Mouse (Mus musculus) ES-E14 (cell line): ENCODE measurements around the gene Pigl. TPM values are rescaled to one million over a fixed set of nuclear protein-coding genes. Genes with fewer than 3 reads are reported as not detected.
A peak's percentile ranks its signal among the peaks of the same experiment; 100 is the strongest.

Source experiments
- DNase-seq: peaks from one replicate; pipeline ENCODE4 v3.0.0-alpha.2; 2013; ENCODE audit warnings: low read depth, low spot score
- H3K27ac ChIP-seq: 2 replicates; pipeline ENCODE4 v1.5.1; 2012; ENCODE audit warnings: low read depth, mild to moderate bottlenecking, low read length, moderate library complexity, mixed read lengths; ENCODE audit not compliant: poor library complexity, insufficient read depth, severe bottlenecking
- H3K36me3 ChIP-seq: 2 replicates; pipeline ENCODE4 v1.6.1; 2012; ENCODE audit warnings: mild to moderate bottlenecking, low read length, moderate library complexity, mixed read lengths; ENCODE audit not compliant: control insufficient read depth, poor library complexity, insufficient read depth, severe bottlenecking
- H3K4me1 ChIP-seq, 2 experiments: fragments of 150-350 bp in 1 of 2; sonication (generic) in 1 of 2; 2 replicates each; pipeline ENCODE4 v1.6.1; 2012; ENCODE audit warnings: low read length in 2 of 2, mild to moderate bottlenecking in 1 of 2, mixed read lengths in 1 of 2; ENCODE audit not compliant: control insufficient read depth in 2 of 2, insufficient read depth in 2 of 2, poor library complexity in 1 of 2
- H3K4me3 ChIP-seq, 2 experiments: fragments of 150-350 bp in 1 of 2; sonication (generic) in 1 of 2; 2 replicates each; pipeline ENCODE4 v1.5.1; 2012; ENCODE audit warnings: low read length in 2 of 2, low read depth in 1 of 2, mild to moderate bottlenecking in 1 of 2, mixed read lengths in 1 of 2; ENCODE audit not compliant: insufficient read depth in 1 of 2, poor library complexity in 1 of 2, severe bottlenecking in 1 of 2
- H3K9ac ChIP-seq: 2 replicates; pipeline ENCODE4 v1.6.1; 2012; ENCODE audit warnings: low read depth, mild to moderate bottlenecking, low read length, mixed read lengths; ENCODE audit not compliant: poor library complexity, insufficient read depth, severe bottlenecking
- H3K9me3 ChIP-seq: fragments of 150-350 bp; sonication (generic); 2 replicates; pipeline ENCODE4 v1.6.1; 2012; ENCODE audit warnings: low read depth, mild to moderate bottlenecking, low read length; ENCODE audit not compliant: control insufficient read depth, insufficient read depth
- CHD2 ChIP-seq: IDR thresholded peaks from 2 replicates; pipeline ENCODE4 v1.6.1; 2014; ENCODE audit warnings: mild to moderate bottlenecking, low read depth, low read length, inconsistent platforms
- HCFC1 ChIP-seq: IDR thresholded peaks from 2 replicates; pipeline ENCODE4 v1.6.1; 2012; ENCODE audit warnings: low read length, inconsistent platforms, borderline replicate concordance; ENCODE audit not compliant: insufficient read depth
- MAFK ChIP-seq: IDR thresholded peaks from 2 replicates; pipeline ENCODE4 v1.6.1; 2014; ENCODE audit warnings: mild to moderate bottlenecking, low read depth, low read length, inconsistent platforms; ENCODE audit not compliant: insufficient read depth
- ZC3H11A ChIP-seq: IDR thresholded peaks from 2 replicates; pipeline ENCODE4 v1.6.1; 2012; ENCODE audit warnings: low read depth, mild to moderate bottlenecking, inconsistent platforms, low read length, borderline replicate concordance
- ZNF384 ChIP-seq: IDR thresholded peaks from 2 replicates; pipeline ENCODE4 v1.6.1; 2012; ENCODE audit warnings: low read depth, low read length, inconsistent platforms
- in situ Hi-C, 2 experiments: fragments of 600-800 bp; cut with MboI; formaldehyde crosslinking; loops; one replicate each; pipeline ENCODE4 v1.15.1; 2025; ENCODE audit warnings: low sequenced_read_pairs in 2 of 2, inconsistent platforms in 1 of 2; ENCODE audit not compliant: unreplicated experiment in 2 of 2
- total RNA-seq: library from RNA; depleted of rRNA; stranded (reverse); fragments of 300-350 nt; gene quantifications from 2 replicates; pipeline ENCODE4 v1.2.3, GENCODE M21; 2012

Pigl gene
- total RNA-seq, 1 experiment = 25.8 TPM

DNA sequence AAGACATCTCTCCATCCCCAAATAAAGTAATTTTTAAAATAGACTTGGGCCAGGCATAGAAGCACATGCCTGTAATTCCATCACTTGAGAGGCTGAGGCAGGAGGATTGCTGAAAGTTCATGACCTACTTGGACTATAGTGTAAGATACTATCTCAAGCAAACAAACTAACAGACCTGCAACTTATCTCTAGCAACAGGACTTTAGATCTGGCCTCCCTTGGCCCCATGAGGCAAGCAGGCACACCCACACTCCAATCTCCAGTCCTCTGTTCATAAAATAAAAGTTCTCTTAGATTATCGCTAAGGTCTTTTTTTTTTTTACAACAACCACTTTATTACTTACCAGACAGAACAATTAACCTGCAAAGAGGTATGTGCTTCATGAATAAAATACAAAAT lies 28.7 kb downstream of the Pigl start:
- Histone ChIP-seq H3K4me1 (peaks cover 14 to 19% of the 10 kb centered on the region in 2 experiments), H3K4me3 (no peak overlapping the region), H3K27ac (no peak overlapping the region), H3K9me3 (no peaks in the 10 kb centered on the region), H3K36me3 (no peaks in the 10 kb centered on the region), H3K9ac (no peak overlapping the region)
- DNase-seq = no peak
- in situ Hi-C loops = no loop called here
- TF ChIP-seq CHD2 = no peak
- no peak for TF ChIP-seq HCFC1

DNA sequence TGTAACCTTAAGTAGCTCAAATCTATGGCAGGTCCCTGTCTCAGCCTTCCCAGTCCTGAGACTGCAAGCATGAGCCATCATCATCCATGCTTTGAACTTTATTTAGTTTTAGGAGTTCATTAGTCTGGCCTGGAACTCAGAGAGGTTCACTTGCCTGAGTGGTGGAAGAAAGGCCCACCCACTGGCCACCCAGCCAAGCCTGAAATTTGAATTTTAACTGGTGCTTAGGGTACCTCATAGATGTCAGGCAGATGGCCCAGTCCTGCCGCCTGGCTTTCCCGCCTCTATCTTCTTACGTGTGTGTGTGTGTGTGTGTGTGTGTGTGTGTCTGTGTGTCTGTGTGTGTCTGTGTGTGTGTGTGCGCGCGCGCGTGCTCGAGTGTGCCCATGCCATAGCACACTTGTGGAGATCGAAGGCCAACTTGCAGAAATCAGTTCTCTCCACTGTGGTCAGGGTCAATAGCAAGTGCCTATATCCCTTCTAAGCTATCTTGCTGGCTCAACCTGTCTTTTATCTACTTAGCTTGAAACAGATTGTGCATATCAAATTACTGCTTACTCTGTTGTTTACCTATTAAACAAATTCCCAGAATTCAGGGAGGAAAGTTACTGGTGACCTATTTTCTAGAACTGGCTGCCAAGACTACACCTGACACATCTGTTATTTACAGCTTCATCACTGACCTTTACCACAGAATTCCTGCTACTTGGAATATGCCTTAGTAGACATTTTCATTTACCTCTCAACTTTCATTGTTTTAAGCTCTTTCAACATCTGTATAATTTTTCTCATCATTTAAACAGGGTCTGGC lies 29.5 kb downstream of the Pigl start:
- peaks cover 14 to 22% of the 10 kb centered on the region in 2 experiments for H3K4me1 ChIP-seq
- H3K27ac ChIP-seq = peak overlapping the region; percentile 49; the same call in 1 of the 2 replicates
- no peaks in the 10 kb centered on the region for H3K9me3 ChIP-seq
- no peak for DNase-seq
- TF ChIP-seq MAFK (no peak), CHD2 (no peak), HCFC1 (no peak), ZC3H11A (no peak), ZNF384 (no peak)
- in situ Hi-C loops = no loop called here
- H3K36me3 ChIP-seq = no peaks in the 10 kb centered on the region
- H3K4me3 ChIP-seq = no peak overlapping the region
- H3K9ac ChIP-seq = no peak overlapping the region

DNA sequence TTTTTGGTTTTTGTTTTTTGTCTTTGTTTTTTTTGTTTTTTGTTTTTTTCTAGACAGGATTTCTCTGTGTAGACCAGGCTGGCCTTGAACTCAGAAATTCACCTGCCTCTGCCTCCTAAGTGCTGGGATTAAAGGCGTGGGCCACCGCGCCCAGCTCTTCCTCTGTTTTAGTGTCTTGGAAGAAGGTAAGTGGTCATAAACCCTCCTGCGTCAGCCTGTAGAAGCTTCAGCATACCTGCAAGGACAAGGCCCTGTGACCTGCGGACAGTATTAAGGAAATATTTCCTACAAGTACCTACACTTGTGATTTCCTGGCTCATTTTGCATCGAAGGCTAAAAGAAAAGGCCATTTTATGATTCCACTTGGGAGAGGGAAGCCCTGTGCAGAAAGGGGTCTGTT lies 35.4 kb downstream of the Pigl start:
- peak overlapping the region in 1 of 2 experiments; percentile 37; a peak in 1 of 4 replicates for H3K4me3 ChIP-seq
- TF ChIP-seq ZC3H11A (no peak), HCFC1 (no peak), ZNF384 (no peak), MAFK (no peak), CHD2 (no peak)
- in situ Hi-C loops = no loop called here
- peak overlapping the region; percentile 61; the same call in 1 of the 2 replicates for H3K9ac ChIP-seq
- peak overlapping the region; percentile 92; the same call in 1 of the 2 replicates for H3K27ac ChIP-seq
- H3K4me1 ChIP-seq = peaks cover 19 to 33% of the 10 kb centered on the region in 2 experiments
- no peak for DNase-seq
- no peaks in the 10 kb centered on the region for H3K9me3 ChIP-seq
- H3K36me3 ChIP-seq = no peaks in the 10 kb centered on the region

DNA sequence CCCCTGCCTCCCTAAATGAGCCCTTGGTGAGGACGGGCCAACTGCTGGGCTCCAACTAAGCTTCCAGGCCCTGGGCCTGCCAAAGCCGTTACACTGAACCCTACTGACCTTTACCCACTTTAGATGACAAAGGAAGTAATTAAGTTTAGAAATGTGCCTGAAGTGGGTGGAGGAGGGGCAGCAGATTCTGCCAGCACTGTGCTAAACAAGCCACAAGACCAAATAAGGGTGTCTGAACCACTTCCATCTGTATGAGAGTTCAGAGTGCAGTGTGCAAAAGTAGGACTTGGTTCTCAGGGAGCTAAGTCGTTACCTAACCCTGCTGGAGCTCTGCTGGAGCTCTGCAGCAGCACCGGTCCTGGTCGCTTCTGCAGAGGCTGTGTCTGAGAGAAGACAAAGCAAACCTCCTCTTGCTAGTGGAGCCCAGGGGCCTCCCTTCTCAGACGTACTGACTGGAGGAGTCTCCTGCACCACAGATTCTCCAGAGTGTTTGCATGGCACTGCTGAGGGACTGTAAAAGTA lies 36.6 kb downstream of the Pigl start:
- peak overlapping the region; percentile 37 to 49 for H3K4me3 ChIP-seq
- in situ Hi-C loops = no loop called here
- peaks cover 18 to 30% of the 10 kb centered on the region in 2 experiments for H3K4me1 ChIP-seq
- peak overlapping the region; percentile 92 for H3K27ac ChIP-seq
- TF ChIP-seq HCFC1 (0 out of 2 replicates have a peak, but pooled peaks have one; percentile 22), MAFK (no peak), CHD2 (peak; percentile 65; the same call in 1 of the 2 replicates)
- peak; percentile 93 for DNase-seq
- no peaks in the 10 kb centered on the region for H3K36me3 ChIP-seq
- no peaks in the 10 kb centered on the region for H3K9me3 ChIP-seq
- H3K9ac ChIP-seq = peak overlapping the region; percentile 57
